Mouse (Mus musculus) olfactory bulb, adult 2 months (tissue): ENCODE measurements around the gene Rlf.

Experiments used
- CTCF ChIP-seq: fragments of 200-500 bp; IDR thresholded peaks from 2 replicates; pipeline ENCODE4 v1.5.1; 2012; ENCODE audit warnings: low read depth, mild to moderate bottlenecking, low read length, moderate library complexity; ENCODE audit not compliant: insufficient read depth
- POLR2A ChIP-seq: fragments of 200-500 bp; IDR thresholded peaks from 2 replicates; pipeline ENCODE4 v1.6.1; 2012; ENCODE audit warnings: mild to moderate bottlenecking, low read depth, low read length, moderate library complexity; ENCODE audit not compliant: insufficient read depth

DNA sequence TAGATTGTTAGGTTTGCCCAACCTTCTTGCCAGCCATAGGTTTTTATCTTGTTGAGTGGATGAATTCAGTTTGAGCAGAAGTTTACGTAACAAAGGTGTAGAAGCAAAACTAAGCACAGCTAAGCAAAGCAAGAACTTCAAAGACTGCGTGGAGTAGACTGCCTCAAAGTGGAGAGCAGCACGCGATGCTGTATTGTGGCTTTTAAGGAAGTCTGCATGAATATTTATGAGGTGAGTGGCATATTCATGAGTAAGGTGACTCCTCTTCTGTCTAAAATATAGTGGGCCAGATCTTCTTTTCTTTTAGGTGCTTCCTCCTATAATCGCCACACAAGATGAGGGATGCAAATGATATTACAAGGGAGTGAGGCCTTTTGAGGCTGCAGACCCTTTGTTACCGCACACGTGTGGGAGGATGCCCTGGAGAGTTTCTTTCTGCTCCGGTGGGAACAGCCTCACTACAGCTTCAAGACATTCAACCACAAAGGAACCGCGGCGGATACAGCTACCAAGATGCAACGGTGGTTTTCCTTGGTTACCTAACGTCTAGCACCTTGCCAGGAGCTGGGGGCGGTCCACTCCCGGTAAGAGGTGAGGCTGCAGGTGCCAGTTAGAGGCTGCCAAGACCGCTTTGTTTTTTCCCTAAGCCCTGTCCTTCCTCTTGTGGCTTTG, 16.2 kb upstream of the Rlf start:
- TF ChIP-seq CTCF (no peak), POLR2A (no peak)
